Mouse (Mus musculus) heart, adult 18-20 months (tissue): ENCODE data around the gene Focad. TPM values are rescaled to one million over a fixed set of nuclear protein-coding genes. Genes with fewer than 3 reads are reported as not detected.

Source experiments
- DNase-seq, 2 experiments: peaks; one replicate each; pipeline ENCODE4 v3.0.0; 2021 to 2022; ENCODE audit warnings: mixed read lengths in 1 of 2
- total RNA-seq, 2 experiments: library from RNA; stranded (reverse); gene quantifications; 2 replicates each; pipeline ENCODE4 v1.2.3; 2021

Gene Focad
- total RNA-seq, 2 experiments from 2014 or later: 15.9 to 16.9 TPM

GRCm38 (mm10) chr4:88400302-88400991 is 306.0 kb downstream of the Focad start:
- DNase-seq: no peak

- no peak for DNase-seq
These were observed 306.5 kb downstream of the Focad start for GRCm38 (mm10) chr4:88400992-88401313.

GRCm38 (mm10) chr4:88402884-88403283 is 308.5 kb downstream of the Focad start:
- no peak for DNase-seq

GRCm38 (mm10) chr4:88406887-88407696 is 312.7 kb downstream of the Focad start:
- peak in 1 of 2 experiments; percentile 37 for DNase-seq

GRCm38 (mm10) chr4:88409279-88409678 is 314.9 kb downstream of the Focad start:
- no peak for DNase-seq

- no peak for DNase-seq
These were observed 317.9 kb downstream of the Focad start for GRCm38 (mm10) chr4:88412331-88412730.

- DNase-seq: no peak
These were observed 320.6 kb downstream of the Focad start for GRCm38 (mm10) chr4:88415017-88415416.

- DNase-seq: no peak
These were observed 324.9 kb downstream of the Focad start for GRCm38 (mm10) chr4:88419378-88419777.

- DNase-seq: no peak
These were observed 330.1 kb downstream of the Focad start for GRCm38 (mm10) chr4:88424563-88424962.

GRCm38 (mm10) chr4:88427630-88428239 is 333.3 kb downstream of the Focad start:
- DNase-seq: no peak

GRCm38 (mm10) chr4:88432412-88433024 is 338.1 kb downstream of the Focad start:
- peak in 1 of 2 experiments; percentile 16 for DNase-seq

- no peak for DNase-seq
These were observed 342.2 kb downstream of the Focad start for GRCm38 (mm10) chr4:88436593-88437165.

GRCm38 (mm10) chr4:88437166-88437565 is 342.7 kb downstream of the Focad start:
- no peak for DNase-seq

GRCm38 (mm10) chr4:88437917-88438316 is 343.5 kb downstream of the Focad start:
- no peak for DNase-seq

GRCm38 (mm10) chr4:88438326-88438989 is 344.0 kb downstream of the Focad start, which contains the start of gene Hacd4:
Gene Hacd4 (minus strand): TSS chr4:88438928.
- DNase-seq: peak; percentile 72 to 83

GRCm38 (mm10) chr4:88438990-88439329 is 344.5 kb downstream of the Focad start:
- no peak for DNase-seq

- DNase-seq: peak; percentile 13 to 39
These were observed 345.3 kb downstream of the Focad start for GRCm38 (mm10) chr4:88439669-88440123.

GRCm38 (mm10) chr4:88440814-88441213 is 346.4 kb downstream of the Focad start:
- DNase-seq: no peak

GRCm38 (mm10) chr4:88448976-88449375 is 354.5 kb downstream of the Focad start:
- DNase-seq: no peak

GRCm38 (mm10) chr4:88450087-88450765 is 355.8 kb downstream of the Focad start:
- peak in 1 of 2 experiments; percentile 31 for DNase-seq

- no peak for DNase-seq
These were observed 363.7 kb downstream of the Focad start for GRCm38 (mm10) chr4:88458093-88458492.
